Mouse (Mus musculus) lung, postnatal 10 days (tissue): ENCODE results near the gene Nat8f6.
"Not testable (repeated sequence)": the region's sequence is repeated elsewhere in the genome, so short reads cannot be mapped to it uniquely, and the experiment has no call there.

Experiments used
- DNase-seq: peaks from one replicate; pipeline ENCODE4 v3.0.0; 2021

Gene Nat8f6

DNA sequence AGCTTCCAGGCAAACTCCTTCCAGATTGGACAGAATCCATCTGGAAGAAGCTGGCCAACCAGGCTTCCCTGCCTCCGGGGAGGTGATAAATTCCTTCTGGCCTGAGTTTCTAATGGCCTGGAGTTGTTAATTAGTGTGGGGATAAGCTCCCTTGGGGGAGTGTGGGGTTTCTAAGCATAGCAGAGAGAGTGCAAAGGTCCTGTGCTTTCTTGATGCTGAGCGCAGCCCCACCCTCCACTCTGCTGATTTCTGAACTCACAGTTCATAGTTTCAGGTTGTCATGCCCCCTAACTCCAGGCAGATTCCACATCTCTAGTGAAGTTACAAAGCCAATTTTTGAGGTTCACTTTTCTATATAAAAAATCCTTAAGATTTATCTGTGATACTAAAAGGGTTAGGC is 14.3 kb upstream of the Nat8f6 start:
- not testable (repeated sequence) for DNase-seq

DNA sequence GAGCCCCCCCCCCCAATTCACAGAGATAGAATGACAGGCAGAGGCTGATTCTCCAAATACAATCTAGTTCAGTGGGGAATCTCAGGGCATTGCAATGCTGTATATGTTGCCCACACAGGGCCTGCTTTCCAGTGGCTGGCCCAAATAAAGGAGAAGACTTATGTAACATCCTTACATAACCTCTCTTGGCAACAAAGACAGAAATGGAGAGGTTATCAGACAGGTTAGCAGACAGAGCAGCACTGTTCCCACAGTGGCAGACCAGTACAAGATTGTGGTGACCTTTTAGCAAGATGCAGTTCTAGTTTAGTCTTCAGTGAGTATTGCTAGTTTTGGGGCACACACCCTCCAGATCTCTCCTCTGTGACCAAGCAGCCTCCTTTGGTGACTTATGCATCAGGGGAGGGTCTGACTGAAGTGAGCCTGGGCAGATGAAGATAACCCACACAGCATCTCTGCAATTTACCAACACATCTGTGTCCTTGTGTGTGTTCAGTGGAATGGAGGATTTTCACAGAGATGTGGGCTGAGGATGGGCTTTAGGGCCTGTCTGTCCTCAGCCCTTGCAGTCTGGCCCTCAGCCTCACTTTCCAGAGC is 13.8 kb upstream of the Nat8f6 start:
- DNase-seq: not testable (repeated sequence)

DNA sequence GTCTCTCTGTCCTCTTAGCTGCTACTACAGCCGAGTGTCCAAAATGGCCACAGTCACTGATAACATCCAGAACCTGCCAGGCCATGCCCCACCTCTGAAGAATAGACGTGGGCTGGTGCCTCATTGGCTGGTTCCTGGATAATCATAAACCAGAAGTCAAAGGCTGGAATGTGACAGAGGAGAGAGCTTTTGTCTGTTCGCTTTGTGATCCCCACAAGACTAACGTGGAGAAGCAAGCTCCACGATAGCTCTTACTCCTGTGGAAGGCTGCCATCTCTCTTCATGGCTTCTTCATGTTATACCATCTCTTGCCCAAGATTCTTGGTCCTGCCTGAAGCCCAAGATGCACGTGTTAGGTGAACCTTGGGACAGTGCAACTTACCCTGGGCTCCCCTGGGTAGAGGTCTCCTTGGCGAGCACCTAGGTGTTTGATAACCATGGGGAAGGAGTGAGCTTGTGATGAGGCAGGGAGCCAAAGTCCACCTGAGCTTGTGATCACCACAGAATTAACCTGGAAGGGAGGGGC is 11.1 kb upstream of the Nat8f6 start, which contains the start of gene Nat8:
Gene Nat8 (minus strand): TSS at position 287 of the 526 bp plus-strand sequence.
- no peak for DNase-seq

DNA sequence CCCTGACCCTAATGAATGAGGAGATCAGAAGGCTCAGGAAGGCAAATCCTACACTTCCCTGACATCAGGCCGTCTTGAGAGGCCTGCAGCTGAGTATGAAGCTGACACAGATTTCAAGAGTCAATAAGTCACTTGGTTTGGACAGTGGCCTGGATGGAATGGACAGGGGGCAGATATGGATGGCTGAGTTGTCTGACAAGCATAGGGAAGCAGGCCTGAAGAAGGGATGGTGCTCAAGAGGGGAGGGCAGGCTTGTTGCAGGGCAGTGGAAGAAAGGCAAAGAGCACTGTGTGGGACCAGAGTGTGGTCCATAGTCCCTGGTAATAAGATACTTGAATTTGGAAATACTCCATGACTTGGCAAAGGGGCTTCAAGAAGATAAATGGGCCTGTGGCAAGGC is 8.7 kb upstream of the Nat8f6 start:
- DNase-seq: no peak

DNA sequence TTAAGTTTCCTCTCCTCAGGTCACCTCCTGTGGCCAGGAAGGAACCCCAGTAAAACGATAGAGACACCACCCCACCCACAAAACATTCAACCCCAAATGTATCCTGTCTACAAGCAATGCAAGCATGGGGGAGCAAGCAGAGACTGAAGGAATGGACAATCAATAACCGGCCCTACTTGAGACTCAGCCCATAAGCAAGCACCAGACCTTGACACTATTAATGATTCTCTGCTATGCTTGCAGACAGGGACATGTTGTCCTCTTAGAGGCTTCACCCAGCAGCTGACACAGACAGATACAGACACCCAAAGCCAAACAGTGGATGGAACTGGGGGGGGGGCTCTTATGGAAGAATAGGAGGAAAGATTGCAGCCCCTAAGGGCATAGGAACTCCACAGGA is 5.1 kb upstream of the Nat8f6 start:
- no peak for DNase-seq

DNA sequence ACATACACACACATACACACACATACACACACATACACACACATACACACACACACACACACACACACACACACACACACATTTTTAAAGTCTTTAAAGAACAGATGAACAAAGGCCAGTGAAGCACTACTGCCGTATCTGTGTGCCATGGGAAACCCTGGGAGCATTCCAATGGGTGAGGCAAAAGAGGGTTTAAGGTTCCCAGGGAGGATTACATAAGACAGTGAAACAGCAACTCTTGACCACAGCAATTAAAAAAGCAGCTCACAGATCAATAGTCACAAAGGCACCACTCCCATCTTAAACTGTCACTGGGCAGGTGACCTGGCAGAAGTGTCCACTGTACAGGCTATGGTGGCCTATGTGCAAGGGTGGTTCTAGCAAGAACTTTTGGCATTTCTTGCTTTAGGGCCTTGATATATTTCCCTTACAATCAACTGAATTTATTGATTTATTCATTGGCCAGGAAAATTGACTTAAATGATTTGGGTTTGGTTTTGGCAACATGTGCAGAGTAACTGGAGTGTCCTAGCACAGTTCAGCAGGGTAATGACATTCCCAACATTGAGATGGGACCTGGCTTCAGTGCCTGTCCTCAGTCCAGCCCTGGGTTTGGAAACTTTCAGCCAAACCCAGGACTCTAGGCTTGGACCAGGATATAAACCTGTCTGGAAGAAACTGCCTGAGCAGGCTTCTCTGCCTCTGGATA is 2.8 kb upstream of the Nat8f6 start:
- DNase-seq: no peak

DNA sequence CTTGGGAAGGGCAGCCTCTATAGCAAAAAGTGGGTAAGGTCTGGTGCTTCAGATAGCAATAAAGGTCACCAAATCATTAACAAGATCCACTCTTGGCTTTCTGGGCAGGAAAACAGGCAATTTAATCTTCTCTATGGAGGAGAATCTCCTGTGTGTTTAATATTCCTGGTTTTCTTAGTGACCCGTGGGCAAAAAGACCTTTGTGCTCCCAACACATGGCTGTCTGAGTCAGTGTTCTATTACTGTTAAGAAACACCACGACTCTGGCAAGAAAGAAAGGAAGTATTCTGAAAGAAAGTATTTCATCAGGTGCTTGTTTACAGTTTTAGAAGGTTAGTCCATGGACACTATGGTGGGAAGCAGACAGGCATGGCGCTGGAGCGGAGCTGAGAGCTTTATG is 1.5 kb upstream of the Nat8f6 start:
- DNase-seq: no peak

DNA sequence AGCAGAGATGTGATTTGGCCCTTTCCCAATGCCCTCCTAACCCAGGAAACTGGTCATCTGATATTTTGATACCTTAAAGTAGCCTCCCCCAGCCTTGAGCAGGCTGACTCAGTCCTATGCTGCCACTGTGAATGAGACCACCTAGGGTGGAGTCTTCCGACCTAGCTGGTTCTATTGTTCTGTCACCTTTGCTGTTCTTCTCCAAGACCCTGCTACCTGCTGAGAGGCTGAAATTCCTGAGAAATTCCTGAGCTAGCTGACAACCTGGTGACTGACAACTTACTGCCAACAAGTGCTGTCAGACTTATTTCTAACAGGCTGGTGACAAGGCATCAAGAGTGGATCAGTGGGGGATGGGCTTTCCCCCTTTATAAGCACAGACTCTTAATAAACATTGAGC is 2.4 kb downstream of the Nat8f6 start:
- no peak for DNase-seq

DNA sequence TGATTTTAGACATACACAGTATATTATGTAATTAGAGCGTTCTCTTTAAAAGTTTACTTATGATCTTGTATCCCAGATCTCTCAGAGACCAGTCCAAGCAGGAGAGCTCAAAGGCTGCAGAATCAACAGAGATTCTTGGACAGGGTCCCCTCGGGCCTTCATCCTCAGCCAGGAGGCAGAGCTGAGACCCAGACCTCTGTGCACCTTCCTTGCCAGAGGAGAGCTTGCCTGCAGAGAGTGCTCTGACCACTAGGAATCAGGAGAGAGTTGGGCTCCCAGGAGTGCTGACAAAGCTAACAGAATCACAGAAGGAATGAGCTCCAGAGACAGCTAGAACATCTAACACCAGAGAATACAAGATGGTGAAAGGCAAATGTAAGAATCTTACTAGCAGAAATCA is 7.4 kb downstream of the Nat8f6 start:
- no peak for DNase-seq

DNA sequence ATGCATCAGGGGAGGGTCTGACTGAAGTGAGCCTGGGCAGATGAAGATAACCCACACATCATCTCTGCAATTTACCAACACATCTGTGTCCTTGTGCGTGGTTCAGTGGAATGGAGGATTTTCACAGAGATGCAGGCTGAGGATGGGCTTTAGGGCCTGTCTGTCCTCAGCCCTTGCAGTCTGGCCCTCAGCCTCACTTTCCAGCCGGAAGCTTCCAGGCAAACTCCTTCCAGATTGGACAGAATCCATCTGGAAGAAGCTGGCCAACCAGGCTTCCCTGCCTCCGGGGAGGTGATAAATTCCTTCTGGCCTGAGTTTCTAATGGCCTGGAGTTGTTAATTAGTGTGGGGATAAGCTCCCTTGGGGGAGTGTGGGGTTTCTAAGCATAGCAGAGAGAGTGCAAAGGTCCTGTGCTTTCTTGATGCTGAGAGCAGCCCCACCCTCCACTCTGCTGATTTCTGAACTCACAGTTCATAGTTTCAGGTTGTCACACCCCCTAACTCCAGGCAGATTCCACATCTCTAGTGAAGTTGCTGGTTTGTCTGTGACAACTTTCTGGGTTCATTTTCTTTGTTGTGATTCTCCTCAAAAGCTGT is 9.7 kb downstream of the Nat8f6 start:
- DNase-seq: not testable (repeated sequence)

DNA sequence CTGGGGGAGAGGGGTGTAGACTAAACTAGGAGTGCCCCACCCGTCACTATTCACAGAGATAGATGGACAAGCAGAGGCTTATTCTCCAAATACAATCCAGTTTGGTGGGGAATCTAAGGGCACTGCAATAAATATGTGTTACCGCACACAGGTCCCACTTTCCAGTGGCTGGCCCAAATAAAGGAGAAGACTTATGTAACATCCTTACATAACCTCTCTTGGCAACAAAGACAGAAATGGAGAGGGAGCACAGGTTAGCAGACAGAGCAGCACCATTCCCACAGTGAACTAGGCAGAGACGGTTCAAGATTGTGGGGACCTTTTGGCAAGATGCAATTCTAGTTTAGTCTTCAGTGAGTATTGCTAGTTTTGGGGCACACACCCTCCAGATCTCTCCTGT is 10.2 kb downstream of the Nat8f6 start:
- DNase-seq: not testable (repeated sequence)

DNA sequence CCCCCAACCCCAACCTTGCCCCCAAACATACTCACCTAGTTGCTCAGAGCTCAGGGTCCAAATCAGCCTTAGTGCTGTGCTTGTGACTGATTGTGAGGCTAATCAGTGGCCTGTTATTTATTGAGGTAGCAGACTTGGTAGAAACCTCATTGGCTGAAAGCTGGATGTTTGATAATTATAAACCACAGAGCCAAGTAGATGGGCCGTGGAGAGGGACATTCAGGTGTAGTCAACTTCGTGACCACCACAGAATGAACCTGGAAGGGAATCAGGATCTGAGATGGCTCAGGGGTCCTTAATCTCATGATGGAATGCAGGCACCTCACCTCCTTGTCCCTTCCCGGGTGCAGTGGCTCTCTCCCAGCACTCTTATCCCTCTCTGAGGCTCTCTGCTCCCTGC is 11.0 kb downstream of the Nat8f6 start:
- DNase-seq: not testable (repeated sequence)

DNA sequence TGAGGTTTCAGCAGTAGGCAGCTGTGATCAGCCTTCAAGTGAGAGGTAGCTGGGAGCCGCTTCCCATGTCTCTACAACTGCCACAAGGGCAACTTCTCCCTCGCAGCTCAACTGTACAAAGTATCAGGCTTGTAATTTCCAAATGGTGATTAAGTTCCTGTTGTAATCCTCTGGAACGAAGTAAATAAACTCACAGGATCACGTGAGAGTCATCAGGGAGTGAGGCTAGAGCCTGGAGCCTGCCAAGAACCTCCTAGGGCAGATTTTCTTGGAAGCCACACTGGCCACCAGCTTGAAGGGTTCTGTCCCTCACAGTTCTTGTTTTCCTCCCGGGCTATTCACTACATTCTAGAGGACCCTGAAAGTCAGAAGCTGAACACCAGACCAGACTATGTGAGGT is 17.6 kb downstream of the Nat8f6 start:
- DNase-seq: peak; percentile 27

DNA sequence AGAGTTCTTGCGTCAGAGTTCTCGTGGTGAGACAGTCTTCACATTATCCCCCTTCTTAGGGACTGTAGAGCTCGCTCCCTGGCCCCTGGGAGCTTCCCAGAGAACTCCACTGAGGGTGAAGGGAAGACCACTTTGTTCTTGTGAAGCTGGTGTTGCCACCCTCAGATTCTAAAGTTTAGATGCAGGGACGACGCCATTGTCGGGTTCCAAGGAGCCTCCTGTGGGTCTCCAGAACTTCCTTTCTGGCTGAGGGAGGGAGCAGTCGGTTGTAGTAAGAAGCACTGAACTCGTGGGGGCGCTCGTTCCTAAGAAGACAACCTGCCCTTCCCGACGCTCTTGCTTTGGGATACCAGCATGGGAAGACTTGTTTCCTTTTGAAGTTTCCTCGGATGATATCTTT is 55.2 kb downstream of the Nat8f6 start, which contains the start of gene Nat8f3:
Gene Nat8f3 (minus strand): TSS at position 223 of the 400 bp plus-strand sequence.
- DNase-seq: peak; percentile 52

DNA sequence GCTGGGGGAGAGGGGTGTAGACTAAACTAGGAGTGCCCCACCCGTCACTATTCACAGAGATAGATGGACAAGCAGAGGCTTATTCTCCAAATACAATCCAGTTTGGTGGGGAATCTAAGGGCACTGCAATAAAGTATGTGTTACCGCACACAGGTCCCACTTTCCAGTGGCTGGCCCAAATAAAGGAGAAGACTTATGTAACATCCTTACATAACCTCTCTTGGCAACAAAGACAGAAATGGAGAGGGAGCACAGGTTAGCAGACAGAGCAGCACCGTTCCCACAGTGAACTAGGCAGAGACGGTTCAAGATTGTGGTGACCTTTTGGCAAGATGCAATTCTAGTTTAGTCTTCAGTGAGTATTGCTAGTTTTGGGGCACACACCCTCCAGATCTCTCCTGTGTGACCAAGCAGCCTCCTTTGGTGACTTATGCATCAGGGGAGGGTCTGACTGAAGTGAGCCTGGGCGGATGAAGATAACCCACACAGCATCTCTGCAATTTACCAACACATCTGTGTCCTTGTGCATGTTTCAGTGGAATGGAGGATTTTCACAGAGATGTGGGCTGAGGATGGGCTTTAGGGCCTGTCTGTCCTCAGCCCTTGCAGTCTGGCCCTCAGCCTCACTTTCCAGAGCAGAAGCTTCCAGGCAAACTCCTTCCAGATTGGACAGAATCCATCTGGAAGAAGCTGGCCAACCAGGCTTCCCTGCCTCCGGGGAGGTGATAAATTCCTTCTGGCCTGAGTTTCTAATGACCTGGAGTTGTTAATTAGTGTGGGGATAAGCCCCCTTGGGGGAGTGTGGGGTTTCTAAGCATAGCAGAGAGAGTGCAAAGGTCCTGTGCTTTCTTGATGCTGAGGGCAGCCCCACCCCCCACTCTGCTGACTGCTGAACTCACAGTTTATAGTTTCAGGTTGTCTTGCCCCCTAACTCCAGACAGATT is 57.4 kb downstream of the Nat8f6 start:
- DNase-seq: not testable (repeated sequence)

DNA sequence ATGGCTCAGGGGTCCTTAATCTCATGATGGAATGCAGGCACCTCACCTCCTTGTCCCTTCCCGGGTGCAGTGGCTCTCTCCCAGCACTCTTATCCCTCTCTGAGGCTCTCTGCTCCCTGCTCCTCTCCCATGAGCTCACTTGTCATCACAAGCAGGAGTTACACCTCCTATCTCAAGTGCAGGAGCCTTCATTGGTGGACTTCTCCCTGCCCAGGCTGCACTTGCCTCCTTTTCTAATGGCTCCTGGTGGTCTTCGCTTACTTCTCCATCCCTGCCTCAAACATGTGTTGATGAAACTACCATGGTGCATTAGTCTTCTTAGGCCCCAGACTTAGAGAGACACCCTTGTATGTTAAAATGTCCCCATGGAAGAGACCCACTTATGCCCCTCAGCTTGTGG is 58.1 kb downstream of the Nat8f6 start:
- DNase-seq: not testable (repeated sequence)
